Mouse (Mus musculus) adrenal gland, adult (tissue): ENCODE data around the gene Hist1h2bm.
A peak's percentile ranks its signal among the peaks of the same experiment; 100 is the strongest.

Experiments used
- DNase-seq, 2 experiments: peaks; one replicate each; pipeline ENCODE4 v3.0.0; 2022 to 2023; ENCODE audit warnings: low spot score in 1 of 2; ENCODE audit not compliant: inconsistent age in 2 of 2

The Hist1h2bm gene

DNA sequence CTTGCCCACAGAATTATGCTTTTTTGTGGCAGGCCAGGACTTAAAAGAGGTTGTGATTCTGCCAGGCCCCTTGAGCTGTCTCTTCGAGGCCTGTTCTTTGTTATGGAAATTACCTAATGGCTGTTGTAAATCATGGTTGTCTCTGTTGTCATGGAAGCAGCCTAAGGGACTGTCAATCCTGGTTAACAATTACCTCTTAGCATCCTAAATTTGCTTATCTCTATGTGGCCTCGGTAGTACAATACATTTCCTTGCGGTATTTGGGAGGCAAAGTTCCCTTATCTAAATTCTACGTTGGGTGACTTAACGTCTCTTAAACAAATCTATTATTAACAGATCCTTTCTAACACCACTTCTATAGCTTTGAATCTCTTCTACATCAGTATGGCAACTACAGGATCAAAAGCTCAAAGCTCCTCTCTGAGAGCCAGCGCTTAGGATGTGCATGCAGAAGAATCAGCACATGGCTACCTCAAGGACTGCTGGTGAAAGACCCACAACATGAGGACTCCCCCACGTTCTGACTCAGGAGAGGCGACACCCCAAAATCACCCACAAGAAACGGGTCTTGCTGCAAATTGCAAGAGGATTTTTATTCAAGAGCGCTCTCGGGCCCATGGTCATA is 6.2 kb downstream of the Hist1h2bm start:
- DNase-seq: no peak

GRCm38 (mm10) chr13:21729544-21729943 is 7.7 kb downstream of the Hist1h2bm start:
- no peak for DNase-seq

GRCm38 (mm10) chr13:21733466-21733865 is 11.6 kb downstream of the Hist1h2bm start:
- DNase-seq: peak in 1 of 2 experiments; percentile 20

DNA sequence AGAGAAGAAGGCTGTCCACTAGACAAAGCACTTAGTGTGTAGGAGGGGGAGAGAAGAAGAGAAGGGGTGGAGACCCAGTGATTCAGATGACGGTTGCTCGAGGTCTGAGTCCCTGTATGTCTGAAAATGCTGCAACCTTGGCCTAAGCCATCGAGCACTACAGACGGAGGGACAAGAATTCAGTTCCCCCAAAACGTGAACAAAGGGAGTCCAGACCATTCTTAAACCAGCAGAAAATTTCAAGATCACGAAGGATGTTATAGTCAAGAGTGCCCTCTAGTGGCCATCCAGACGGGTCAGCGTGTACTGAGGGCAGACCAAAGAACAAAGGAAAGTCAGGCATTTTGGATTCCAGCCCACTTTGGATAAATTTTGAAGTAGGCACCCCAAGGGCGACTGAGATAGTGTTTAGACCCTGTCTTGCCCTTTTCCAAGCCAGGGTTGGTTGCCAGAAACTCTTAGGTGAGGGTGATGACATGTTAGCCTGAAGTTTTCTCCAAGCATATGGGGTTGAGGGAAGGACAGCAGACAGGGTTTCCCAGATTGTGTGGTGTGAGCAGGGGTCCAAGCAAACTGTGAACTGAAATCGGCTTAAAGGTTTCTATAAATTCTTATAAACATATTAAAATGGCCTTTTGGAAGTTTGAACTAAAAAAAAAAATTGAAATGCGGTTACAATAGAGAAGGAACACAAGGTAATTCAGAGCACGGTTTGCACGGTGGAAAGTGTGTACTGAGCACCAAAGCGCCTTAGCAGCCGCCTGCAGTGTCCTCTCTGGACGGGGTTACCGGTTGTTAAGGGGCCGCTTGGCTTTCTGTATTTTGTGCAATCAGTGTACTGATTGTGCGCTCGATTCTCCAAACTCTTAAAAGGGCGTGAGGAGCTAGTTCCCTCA is 12.4 kb downstream of the Hist1h2bm start:
- DNase-seq: peak; percentile 75 to 95

GRCm38 (mm10) chr13:21734906-21735767 is 13.3 kb downstream of the Hist1h2bm start, which contains the start of gene Hist1h4j:
Gene Hist1h4j, plus strand, starts transcription at chr13:21735064.
- peak; percentile 72 to 74 for DNase-seq

DNA sequence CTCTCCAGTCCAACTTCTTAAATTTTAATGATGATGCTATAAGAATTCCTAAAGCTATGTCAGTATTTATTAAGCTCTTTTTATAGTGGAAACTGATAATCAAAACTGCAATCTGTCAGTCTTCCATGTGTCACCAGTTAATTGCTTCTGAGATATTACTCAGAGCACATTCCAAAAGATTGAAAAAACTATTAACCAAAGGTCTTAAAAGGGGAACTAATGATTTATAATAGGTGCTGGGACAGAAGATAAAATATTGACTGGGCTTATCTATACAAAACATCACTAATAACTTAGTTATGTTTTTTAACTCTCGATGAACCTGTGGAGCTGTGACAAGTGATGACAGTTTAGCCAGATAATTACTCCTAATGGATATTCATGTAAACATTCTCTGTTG is 23.2 kb downstream of the Hist1h2bm start:
- no peak for DNase-seq

DNA sequence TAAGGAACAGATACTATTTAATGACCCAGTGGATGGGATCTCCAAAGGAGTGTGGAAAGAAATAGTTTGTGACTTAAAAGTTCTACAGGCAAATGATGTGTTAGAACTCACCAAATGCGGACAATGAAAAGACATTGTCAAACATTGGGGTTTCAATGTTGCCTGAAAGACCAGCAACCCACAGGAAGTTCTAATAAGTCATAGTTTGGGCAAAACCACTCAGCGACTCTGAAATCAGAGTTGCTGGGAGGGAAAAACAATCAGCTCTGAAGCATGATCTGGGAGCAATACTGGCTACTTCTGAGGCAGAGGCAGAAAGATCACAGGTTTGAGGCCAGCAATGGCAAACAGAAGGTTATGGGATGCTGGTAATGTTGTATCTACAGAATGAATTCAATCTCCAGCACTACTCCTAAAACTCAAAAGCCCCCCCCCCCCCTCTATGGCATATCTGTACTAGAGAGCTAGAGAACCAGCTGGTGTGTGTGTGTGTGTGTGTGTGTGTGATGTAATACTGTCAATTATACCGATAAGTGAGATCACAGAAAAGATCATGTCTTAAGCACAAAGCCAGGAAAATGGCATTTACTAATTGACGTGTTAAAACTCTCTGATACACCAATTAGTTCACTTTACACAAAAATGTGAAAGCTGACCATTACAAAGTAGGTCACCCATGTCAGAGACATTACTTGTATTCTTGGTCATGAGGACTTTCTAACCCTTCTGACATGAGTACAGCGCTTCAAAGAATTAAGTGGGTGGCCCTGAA is 27.7 kb downstream of the Hist1h2bm start:
- DNase-seq: peak in 1 of 2 experiments; percentile 22

- peak; percentile 88 to 94 for DNase-seq
Observed at GRCm38 (mm10) chr13:21750159-21751017, 28.5 kb downstream of the Hist1h2bm start, which contains the start of gene Hist1h4k. Gene Hist1h4k, minus strand, starts transcription at chr13:21750505.

GRCm38 (mm10) chr13:21751417-21751816 is 29.6 kb downstream of the Hist1h2bm start:
- DNase-seq: no peak

DNA sequence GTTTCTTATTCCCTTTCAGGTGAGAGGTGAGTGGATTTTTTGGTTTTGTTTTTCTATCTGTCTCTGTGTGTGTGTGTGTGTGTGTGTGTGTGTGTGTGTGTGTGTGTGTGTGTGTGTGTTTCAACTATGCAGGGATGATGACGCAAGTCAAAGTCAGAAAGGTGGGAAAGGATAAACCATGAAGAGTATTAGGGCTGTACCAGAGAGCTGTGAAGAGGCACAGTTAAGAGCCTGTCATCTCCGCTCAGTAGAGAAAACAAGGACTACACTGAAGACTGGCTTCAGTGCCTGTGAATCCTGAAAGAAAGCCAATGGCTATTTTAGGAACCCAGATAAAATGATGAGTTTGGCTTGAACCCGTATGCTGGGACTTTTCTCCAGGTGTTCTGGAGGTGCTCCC is 30.0 kb downstream of the Hist1h2bm start:
- no peak for DNase-seq

GRCm38 (mm10) chr13:21752356-21752755 is 30.5 kb downstream of the Hist1h2bm start:
- DNase-seq: no peak

DNA sequence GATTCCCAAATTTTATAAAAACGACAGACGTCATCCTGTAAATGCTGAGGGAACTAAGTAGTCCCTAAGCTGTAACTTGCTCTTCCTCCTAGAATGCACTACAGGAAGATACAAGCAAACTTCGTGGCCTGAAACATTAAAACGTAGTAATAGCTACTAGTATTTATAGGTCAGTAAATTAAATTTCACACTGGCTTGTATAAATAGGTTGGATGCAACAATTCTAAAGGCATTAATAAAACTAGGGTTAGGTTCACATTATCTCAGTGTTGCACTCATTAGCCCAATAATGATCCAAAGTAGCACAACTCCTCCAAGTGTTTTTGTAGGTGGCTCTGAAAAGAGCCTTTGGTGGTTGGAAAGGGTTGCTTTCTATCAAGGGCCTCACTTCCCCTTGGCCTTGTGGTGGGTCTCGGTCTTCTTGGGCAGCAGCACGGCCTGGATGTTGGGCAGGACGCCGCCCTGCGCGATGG is 31.2 kb downstream of the Hist1h2bm start:
- DNase-seq: no peak

GRCm38 (mm10) chr13:21753524-21754285 is 31.9 kb downstream of the Hist1h2bm start, which contains the start of the genes Hist1h2ak and Hist1h2bn:
Gene Hist1h2ak, minus strand, starts transcription at chr13:21753827.
Gene Hist1h2bn, plus strand, starts transcription at chr13:21754123.
- DNase-seq: peak; percentile 67 to 93

DNA sequence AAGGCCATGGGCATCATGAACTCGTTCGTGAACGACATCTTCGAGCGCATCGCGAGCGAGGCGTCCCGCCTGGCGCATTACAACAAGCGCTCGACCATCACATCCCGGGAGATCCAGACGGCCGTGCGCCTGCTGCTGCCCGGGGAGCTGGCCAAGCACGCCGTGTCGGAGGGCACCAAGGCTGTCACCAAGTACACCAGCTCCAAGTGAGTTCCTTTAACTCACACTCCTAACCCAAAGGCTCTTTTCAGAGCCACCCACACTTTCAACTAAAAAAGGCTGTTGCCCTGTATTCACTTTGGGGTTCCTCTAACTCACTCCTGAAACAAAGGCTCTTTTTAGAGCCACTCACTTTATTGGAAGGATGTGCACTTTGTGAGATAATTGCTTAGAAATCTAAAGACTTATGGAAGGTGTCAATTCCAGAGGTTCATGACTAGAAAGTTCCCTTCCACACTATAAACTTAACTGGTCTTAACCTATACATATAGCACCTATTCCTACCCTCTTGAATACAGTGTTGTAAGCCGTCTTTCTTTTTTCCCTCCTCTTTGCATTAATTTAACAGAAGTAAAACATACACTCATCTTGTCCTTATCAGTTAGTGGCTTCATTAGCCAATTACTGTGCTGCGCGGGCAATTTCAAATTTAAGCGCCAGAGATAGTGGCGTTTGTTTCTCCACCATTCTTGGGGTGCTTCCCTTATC is 32.6 kb downstream of the Hist1h2bm start:
- DNase-seq: peak in 1 of 2 experiments; percentile 64

DNA sequence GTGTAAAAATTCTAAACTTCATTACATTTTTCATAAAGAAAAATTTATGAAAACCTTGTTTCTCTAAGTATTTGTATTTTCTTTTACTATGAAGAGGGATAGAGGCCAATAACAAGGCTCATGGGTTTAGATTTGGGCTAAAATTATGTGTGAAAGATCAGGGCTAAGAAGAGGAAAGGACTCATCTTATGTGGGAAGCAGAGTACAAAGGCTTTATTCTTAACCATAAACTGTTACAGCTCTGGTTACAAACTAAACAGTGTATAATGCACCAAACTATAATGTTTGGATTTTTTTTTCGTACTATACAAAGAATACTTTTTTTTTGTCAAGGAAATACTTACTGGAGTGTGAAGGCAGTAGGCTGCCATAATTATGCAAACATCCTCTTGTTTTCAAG is 33.9 kb downstream of the Hist1h2bm start:
- no peak for DNase-seq
